In genomic region chr17:7074494-7074893, GRCm38 (mm10) we compare ENCODE assay signal across 9 mouse cellular contexts. TPM values are rescaled to one million over a fixed set of nuclear protein-coding genes. Genes with fewer than 3 reads are reported as not detected.
A peak's percentile ranks its signal among the peaks of the same experiment; 100 is the strongest.
DNase-seq lines count a peak whose midpoint lies in the region; ATAC-seq and TF ChIP-seq lines count a peak whose summit lies in the region.
"Not testable (repeated sequence)": the region's sequence is repeated elsewhere in the genome, so short reads cannot be mapped to it uniquely, and the experiment has no call there.
"Had no signal": no experiment of that assay in that cellular context is flagged by ENCODE, and none has a peak within 500 bp of the region (broad histone marks: within the 10 kb centered on the region; RNA-seq: fewer than 3 reads in every experiment).

No protein-coding gene starts in this region.

- H3K27ac ChIP-seq in bone marrow, adult 2 months (ENCODE audit: control insufficient read depth, insufficient read depth, low read depth, low read length, poor library complexity); embryonic facial prominence, embryonic 12.5 days; limb, embryonic 12.5 days; midbrain, embryonic 12.5 days (replicated peaks); stomach, embryonic 14.5 days (ENCODE audit: low read length): not testable (repeated sequence)

- 0 out of 2 replicates have a peak, but pooled peaks have one; percentile 7 for ATAC-seq in embryonic facial prominence, embryonic 12.5 days (ENCODE audit: insufficient number of reproducible peaks, insufficient read depth, low FRiP score, low TSS enrichment)
- ATAC-seq in limb, embryonic 12.5 days (ENCODE audit: insufficient number of reproducible peaks, insufficient read depth, low FRiP score, low TSS enrichment, low read depth) = peak; percentile 33; the same call in 1 of the 2 replicates
- 0 out of 2 replicates have a peak, but pooled peaks have one; percentile 19 for ATAC-seq in midbrain, embryonic 12.5 days (ENCODE audit: low FRiP score, low read depth)
- ATAC-seq in stomach, embryonic 14.5 days (ENCODE audit: insufficient number of reproducible peaks, insufficient read depth, low FRiP score, low read depth) = peak; percentile 46; the same call in 1 of the 2 replicates

- 26% methylated on average over 3 of the region's 3 CpGs for WGBS in bone marrow, adult 2 months
- WGBS in embryonic facial prominence, embryonic 12.5 days = 42% methylated on average over 3 of the region's 3 CpGs
- 45% methylated on average over 3 of the region's 3 CpGs for WGBS in limb, embryonic 12.5 days
- WGBS in midbrain, embryonic 12.5 days = 46% methylated on average over 3 of the region's 3 CpGs
- 35% methylated on average over 3 of the region's 3 CpGs for WGBS in stomach, embryonic 14.5 days

- not testable (repeated sequence) for H3K9me3 ChIP-seq in embryonic facial prominence, embryonic 12.5 days; limb, embryonic 12.5 days; midbrain, embryonic 12.5 days; stomach, embryonic 14.5 days (ENCODE audit: control insufficient read depth, low read depth, low read length)

- H3K36me3 ChIP-seq in embryonic facial prominence, embryonic 12.5 days; limb, embryonic 12.5 days; midbrain, embryonic 12.5 days; stomach, embryonic 14.5 days (ENCODE audit: control insufficient read depth, insufficient read depth, low read length): not testable (repeated sequence)

- not testable (repeated sequence) for TF ChIP-seq POLR2A in bone marrow, adult 2 months (IDR thresholded peaks at IDR 0.05; ENCODE audit: borderline replicate concordance, control insufficient read depth, low read depth, low read length)

- 0 out of 2 replicates have a peak, but pooled peaks have one; percentile 15 for TF ChIP-seq CTCF in bone marrow, adult 2 months (IDR thresholded peaks at IDR 0.05; ENCODE audit: control insufficient read depth, insufficient read depth, low read length)

- H3K4me1 ChIP-seq in bone marrow, adult 2 months (ENCODE audit: control insufficient read depth, insufficient read depth, low read length); embryonic facial prominence, embryonic 12.5 days; limb, embryonic 12.5 days (replicated peaks); midbrain, embryonic 12.5 days; stomach, embryonic 14.5 days (ENCODE audit: control insufficient read depth, insufficient read depth, low read length): not testable (repeated sequence)

- not testable (repeated sequence) for H3K27me3 ChIP-seq in embryonic facial prominence, embryonic 12.5 days; limb, embryonic 12.5 days; midbrain, embryonic 12.5 days; stomach, embryonic 14.5 days (ENCODE audit: control insufficient read depth, insufficient read depth, low read length)

- H3K4me3 ChIP-seq in bone marrow, adult 2 months (replicated peaks; ENCODE audit: control insufficient read depth, low read depth, low read length); embryonic facial prominence, embryonic 12.5 days; limb, embryonic 12.5 days (replicated peaks); midbrain, embryonic 12.5 days; stomach, embryonic 14.5 days (ENCODE audit: low read depth, low read length): not testable (repeated sequence)

- peak; percentile 46 for DNase-seq in CD4-positive helper T cell, adult 2 months (ENCODE audit: low read depth, low spot score)
- DNase-seq in heart, adult 8-10 months (ENCODE audit: low spot score) = peak; percentile 21
- peak; percentile 44 for DNase-seq in kidney, adult 18-20 months

- not testable (repeated sequence) for H3K4me2 ChIP-seq in embryonic facial prominence, embryonic 12.5 days (replicated peaks); limb, embryonic 12.5 days; midbrain, embryonic 12.5 days (replicated peaks); stomach, embryonic 14.5 days (replicated peaks; ENCODE audit: low read depth, low read length)

- H3K9ac ChIP-seq in embryonic facial prominence, embryonic 12.5 days; limb, embryonic 12.5 days (replicated peaks); midbrain, embryonic 12.5 days (replicated peaks); stomach, embryonic 14.5 days (replicated peaks; ENCODE audit: low read depth, low read length): not testable (repeated sequence)

RNA-seq across cellular contexts. Expression of gene Gm1604a, which starts 49.1 kb away (rescaled TPM):
- 2.7 TPM in 1 of 2 replicates, not detected in the other for polyA plus RNA-seq in bone marrow, adult 2 months (2011; ENCODE audit: insufficient read depth, insufficient read length, low replicate concordance, missing spikeins)
- polyA plus RNA-seq in embryonic facial prominence, embryonic 12.5 days (2016; fragmentation: Nextera tagmentation; extraction: Ambion mirVana) = not detected in 2 replicates
- total RNA-seq in heart, adult 8-10 months (2022) = not detected
- polyA plus RNA-seq in limb, embryonic 12.5 days (2016; fragmentation: Nextera tagmentation; extraction: Ambion mirVana) = not detected in 2 replicates
- polyA plus RNA-seq in midbrain, embryonic 12.5 days (2016; fragmentation: Nextera tagmentation; extraction: Ambion mirVana) = not detected in 2 replicates
- not detected in 2 replicates for polyA plus RNA-seq in stomach, embryonic 14.5 days (2014; fragmentation: Nextera tagmentation; extraction: Ambion mirVana)
- polyA plus RNA-seq: heart, embryonic 12.5 days had no signal
